Mouse (Mus musculus) kidney, adult 2 months (tissue): ENCODE results near the gene Gfra1.

Experiments used
- CTCF ChIP-seq: fragments of 200-500 bp; conservative IDR thresholded peaks from 2 replicates; pipeline ENCODE4 v1.5.1; 2011; ENCODE audit warnings: low read depth, mild to moderate bottlenecking, control low read depth, low read length, moderate library complexity, mixed read lengths; ENCODE audit not compliant: insufficient read depth, insufficient read length
- POLR2A ChIP-seq: fragments of 200-500 bp; IDR thresholded peaks from one replicate; pipeline ENCODE4 v1.6.1; 2011; ENCODE audit warnings: low read depth, low read length, control low read depth

DNA sequence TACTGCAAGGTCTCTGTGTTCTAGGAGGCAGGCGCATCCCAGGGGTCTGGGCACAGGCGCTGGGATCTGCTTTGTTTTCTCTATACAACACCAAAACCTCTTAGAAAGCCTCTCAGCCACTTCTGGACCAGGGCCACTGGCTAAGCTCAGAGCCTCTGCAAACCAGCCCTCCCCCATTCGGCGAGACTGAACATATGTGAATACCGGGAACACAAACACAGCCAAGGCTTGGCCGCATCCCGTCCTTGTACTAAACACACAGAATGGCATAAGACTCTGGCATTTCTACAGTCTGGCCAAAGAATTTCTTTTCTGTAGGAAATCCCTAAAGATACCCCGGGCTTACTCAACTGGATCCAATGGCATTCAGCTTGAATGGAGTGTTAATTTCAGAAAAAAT is 183.9 kb downstream of the Gfra1 start:
- TF ChIP-seq CTCF: no peak
- no peak for TF ChIP-seq POLR2A
